Mouse (Mus musculus) MEL (cell line): ENCODE results near the gene Olfr15.

Experiments used
- CHD1 ChIP-seq: IDR thresholded peaks from 2 replicates; pipeline ENCODE4 v1.6.1; 2012; ENCODE audit warnings: low read depth, mild to moderate bottlenecking, inconsistent platforms, low read length, improper control_type of control experiment
- CTCF ChIP-seq, 3 experiments: IDR thresholded peaks in 2 of 3; conservative IDR thresholded peaks in 1 of 3; 2 replicates each; pipeline ENCODE4 v1.5.1; 2011 to 2012; ENCODE audit warnings: low read length in 3 of 3, low read depth in 2 of 3, mild to moderate bottlenecking in 2 of 3, improper control_type of control experiment in 1 of 3, inconsistent platforms in 1 of 3, mixed read lengths in 1 of 3, moderate library complexity in 1 of 3; ENCODE audit not compliant: control insufficient read depth in 1 of 3, insufficient read depth in 1 of 3, poor library complexity in 1 of 3, severe bottlenecking in 1 of 3
- EP300 ChIP-seq, 2 experiments: IDR thresholded peaks; 2 replicates each; pipeline ENCODE4 v1.6.1; 2011; ENCODE audit warnings: improper control_type of control experiment in 2 of 2, low read length in 2 of 2, low read depth in 1 of 2, mild to moderate bottlenecking in 1 of 2
- GATA1 ChIP-seq: IDR thresholded peaks from 2 replicates; pipeline ENCODE4 v1.6.1; 2011; ENCODE audit warnings: low read depth, low read length, improper control_type of control experiment
- JUND ChIP-seq: IDR thresholded peaks from 2 replicates; pipeline ENCODE4 v1.6.1; 2011; ENCODE audit warnings: low read depth, mild to moderate bottlenecking, improper control_type of control experiment, low read length
- MAFK ChIP-seq: IDR thresholded peaks from 2 replicates; pipeline ENCODE4 v1.6.1; 2011; ENCODE audit warnings: low read depth, mild to moderate bottlenecking, low read length, improper control_type of control experiment, borderline replicate concordance
- MAX ChIP-seq: IDR thresholded peaks from 2 replicates; pipeline ENCODE4 v1.6.1; 2011; ENCODE audit warnings: low read length, improper control_type of control experiment
- MAZ ChIP-seq: IDR thresholded peaks from 2 replicates; pipeline ENCODE4 v1.6.1; 2012; ENCODE audit warnings: low read depth, mild to moderate bottlenecking, inconsistent platforms, low read length, improper control_type of control experiment
- MXI1 ChIP-seq: IDR thresholded peaks from 2 replicates; pipeline ENCODE4 v1.6.1; 2011; ENCODE audit warnings: mild to moderate bottlenecking, low read depth, low read length, improper control_type of control experiment
- POLR2A ChIP-seq, 2 experiments: IDR thresholded peaks; 2 replicates each; pipeline ENCODE4 v1.6.1; 2011 to 2012; ENCODE audit warnings: low read length in 2 of 2, mild to moderate bottlenecking in 2 of 2, control low read depth in 1 of 2, improper control_type of control experiment in 1 of 2, low read depth in 1 of 2, moderate library complexity in 1 of 2; ENCODE audit not compliant: control insufficient read depth in 1 of 2, insufficient read depth in 1 of 2, poor library complexity in 1 of 2
- POLR2AphosphoS2 ChIP-seq: IDR thresholded peaks from 2 replicates; pipeline ENCODE4 v1.6.1; 2011; ENCODE audit warnings: low read length, improper control_type of control experiment
- TAL1 ChIP-seq: IDR thresholded peaks from 2 replicates; pipeline ENCODE4 v1.6.1; 2012; ENCODE audit warnings: mild to moderate bottlenecking, inconsistent platforms, low read length, moderate library complexity, mixed read lengths
- USF2 ChIP-seq, 2 experiments: IDR thresholded peaks; 2 replicates each; pipeline ENCODE4 v1.6.1; 2011 to 2012; ENCODE audit warnings: improper control_type of control experiment in 2 of 2, low read length in 2 of 2, borderline replicate concordance in 1 of 2, inconsistent platforms in 1 of 2, low read depth in 1 of 2, mild to moderate bottlenecking in 1 of 2; ENCODE audit not compliant: insufficient read depth in 1 of 2
- ZC3H11A ChIP-seq: IDR thresholded peaks from 2 replicates; pipeline ENCODE4 v1.6.1; 2012; ENCODE audit warnings: low read depth, mild to moderate bottlenecking, inconsistent platforms, low read length, improper control_type of control experiment

- TF ChIP-seq EP300 (IDR thresholded peaks at IDR 0.05; ENCODE audit: low read depth in 1 of 2, low read length in 2 of 2) (no peak), MAZ (no peak), GATA1 (no peak), POLR2A (IDR thresholded peaks at IDR 0.05; ENCODE audit: control insufficient read depth in 1 of 2, insufficient read depth in 1 of 2, low read depth in 1 of 2, low read length in 2 of 2, poor library complexity in 1 of 2) (no peak), CTCF (IDR thresholded peaks at IDR 0.05 in 2 of 3, conservative IDR thresholded peaks at IDR 0.05 in 1 of 3; ENCODE audit: control insufficient read depth in 1 of 3, insufficient read depth in 1 of 3, low read depth in 2 of 3, low read length in 3 of 3, poor library complexity in 1 of 3, severe bottlenecking in 1 of 3) (no peak), ZC3H11A (no peak), POLR2AphosphoS2 (no peak), JUND (no peak), TAL1 (no peak), CHD1 (no peak), MXI1 (no peak), USF2 (IDR thresholded peaks at IDR 0.05; ENCODE audit: borderline replicate concordance in 1 of 2, insufficient read depth in 1 of 2, low read depth in 1 of 2, low read length in 2 of 2) (no peak), MAFK (no peak), MAX (no peak)
Observed at GRCm38 (mm10) chr16:3820202-3820601, 10.5 kb upstream of the Olfr15 start.
